Comparison of ENCODE assay signal across 13 mouse cellular contexts in the genomic region with DNA sequence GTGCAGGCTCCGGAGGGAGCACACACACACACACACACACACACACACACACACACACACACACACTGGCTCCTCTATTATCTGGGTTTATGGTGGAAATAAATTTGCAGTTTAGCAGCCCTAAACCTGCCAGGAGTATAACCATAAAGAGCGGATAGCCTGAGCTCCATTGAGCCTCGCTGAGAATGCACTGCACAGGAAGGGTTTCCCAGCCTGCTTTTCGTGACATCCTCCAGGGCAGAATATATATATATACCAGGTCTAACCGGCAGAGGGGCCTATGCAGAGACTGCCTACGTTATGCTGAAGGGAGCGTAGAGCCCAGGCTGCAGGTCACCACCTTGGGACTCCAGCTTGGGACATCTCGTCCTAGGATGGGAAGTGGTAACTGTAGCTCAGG. TPM values are rescaled to one million over a fixed set of nuclear protein-coding genes. Genes with fewer than 3 reads are reported as not detected.
DNase-seq lines count a peak whose midpoint lies in the region; ATAC-seq lines count a peak whose summit lies in the region.
"Had no signal": no experiment of that assay in that cellular context is flagged by ENCODE, and none has a peak within 500 bp of the region (broad histone marks: within the 10 kb centered on the region; RNA-seq: fewer than 3 reads in every experiment).

No protein-coding gene starts in this region.

- H3K27me3 ChIP-seq in limb, embryonic 13.5 days: peaks cover 63% of the 10 kb centered on the region
- H3K27me3 ChIP-seq in limb, embryonic 10.5 days (ENCODE audit: low read depth, poor library complexity, severe bottlenecking): peaks cover 78% of the 10 kb centered on the region
- H3K27me3 ChIP-seq in embryonic facial prominence, embryonic 14.5 days (replicated peaks; ENCODE audit: control insufficient read depth, insufficient read depth, low read length): no peaks in the 10 kb centered on the region
- H3K27me3 ChIP-seq in hindbrain, embryonic 13.5 days: 0 out of 2 replicates have a peak, but pooled peaks cover 2% of the 10 kb centered on the region
- H3K27me3 ChIP-seq in neural tube, embryonic 12.5 days (replicated peaks): no peaks in the 10 kb centered on the region

- H3K4me1 ChIP-seq in limb, embryonic 13.5 days: peaks cover 3% of the 10 kb centered on the region; the same call in 1 of the 2 replicates
- peaks cover 12% of the 10 kb centered on the region; the same call in 1 of the 2 replicates for H3K4me1 ChIP-seq in limb, embryonic 10.5 days
- no peaks in the 10 kb centered on the region for H3K4me1 ChIP-seq in embryonic facial prominence, embryonic 14.5 days (ENCODE audit: control insufficient read depth, insufficient read depth, low read length)
- peaks cover 51% of the 10 kb centered on the region for H3K4me1 ChIP-seq in hindbrain, embryonic 13.5 days (replicated peaks)
- peaks cover 38% of the 10 kb centered on the region for H3K4me1 ChIP-seq in neural tube, embryonic 12.5 days
- H3K4me1 ChIP-seq: limb, embryonic 15.5 days had no signal

- H3K4me3 ChIP-seq in limb, embryonic 13.5 days: no peak overlapping the region
- no peak overlapping the region for H3K4me3 ChIP-seq in limb, embryonic 10.5 days
- H3K4me3 ChIP-seq in embryonic facial prominence, embryonic 14.5 days (ENCODE audit: low read depth, low read length): no peak overlapping the region
- H3K4me3 ChIP-seq in hindbrain, embryonic 13.5 days: no peak overlapping the region
- H3K4me3 ChIP-seq in neural tube, embryonic 12.5 days: no peak overlapping the region
- H3K4me3 ChIP-seq: erythroblast, embryonic 14.5 days; limb, embryonic 15.5 days had no signal

- H3K27ac ChIP-seq in limb, embryonic 13.5 days: no peak overlapping the region
- H3K27ac ChIP-seq in limb, embryonic 10.5 days: no peak overlapping the region
- H3K27ac ChIP-seq in embryonic facial prominence, embryonic 14.5 days (replicated peaks; ENCODE audit: low read depth, low read length): no peak overlapping the region
- peak overlapping the region; percentile 78 for H3K27ac ChIP-seq in hindbrain, embryonic 13.5 days
- H3K27ac ChIP-seq in neural tube, embryonic 12.5 days: peak overlapping the region; percentile 13; the same call in 1 of the 2 replicates
- H3K27ac ChIP-seq: limb, embryonic 15.5 days had no signal

- H3K36me3 ChIP-seq in limb, embryonic 13.5 days: no peaks in the 10 kb centered on the region
- no peaks in the 10 kb centered on the region for H3K36me3 ChIP-seq in limb, embryonic 10.5 days
- no peaks in the 10 kb centered on the region for H3K36me3 ChIP-seq in embryonic facial prominence, embryonic 14.5 days (ENCODE audit: control insufficient read depth, insufficient read depth, low read length)
- H3K36me3 ChIP-seq in hindbrain, embryonic 13.5 days: no peaks in the 10 kb centered on the region
- H3K36me3 ChIP-seq in neural tube, embryonic 12.5 days: no peaks in the 10 kb centered on the region
- H3K36me3 ChIP-seq: limb, embryonic 15.5 days had no signal

- no peaks in the 10 kb centered on the region for H3K9me3 ChIP-seq in limb, embryonic 13.5 days
- H3K9me3 ChIP-seq in limb, embryonic 10.5 days (replicated peaks): no peaks in the 10 kb centered on the region
- H3K9me3 ChIP-seq in embryonic facial prominence, embryonic 14.5 days (ENCODE audit: control insufficient read depth, low read length): no peaks in the 10 kb centered on the region
- no peaks in the 10 kb centered on the region for H3K9me3 ChIP-seq in hindbrain, embryonic 13.5 days
- no peaks in the 10 kb centered on the region for H3K9me3 ChIP-seq in neural tube, embryonic 12.5 days
- H3K9me3 ChIP-seq: limb, embryonic 15.5 days had no signal

- WGBS in limb, embryonic 13.5 days: 44% methylated on average over 8 of the region's 8 CpGs
- WGBS in limb, embryonic 10.5 days: 56% methylated on average over 8 of the region's 8 CpGs
- 68% methylated on average over 8 of the region's 8 CpGs for WGBS in embryonic facial prominence, embryonic 14.5 days
- 61% methylated on average over 8 of the region's 8 CpGs for WGBS in hindbrain, embryonic 13.5 days
- WGBS in neural tube, embryonic 12.5 days: 33% methylated on average over 8 of the region's 8 CpGs

- no peak overlapping the region for H3K4me2 ChIP-seq in limb, embryonic 13.5 days (replicated peaks)
- no peak overlapping the region for H3K4me2 ChIP-seq in embryonic facial prominence, embryonic 14.5 days (ENCODE audit: low read depth, low read length)
- no peak overlapping the region for H3K4me2 ChIP-seq in hindbrain, embryonic 13.5 days
- no peak overlapping the region for H3K4me2 ChIP-seq in neural tube, embryonic 12.5 days (replicated peaks)
- H3K4me2 ChIP-seq: limb, embryonic 15.5 days had no signal

- DNase-seq in limb, embryonic 10.5 days (ENCODE audit: low spot score): no peak
- DNase-seq in embryonic facial prominence, embryonic 14.5 days (ENCODE audit: low spot score): no peak
- DNase-seq in adrenal gland, adult 8-10 months: no peak
- DNase-seq: cerebellum, adult 11-12 months; right cerebral cortex, postnatal 25 days had no signal

- ATAC-seq in limb, embryonic 13.5 days (ENCODE audit: low FRiP score, low read depth): 0 out of 2 replicates have a peak, but pooled peaks have one; percentile 20
- peak; percentile 45; the same call in 1 of the 2 replicates for ATAC-seq in embryonic facial prominence, embryonic 14.5 days (ENCODE audit: low read depth)
- no peak for ATAC-seq in hindbrain, embryonic 13.5 days (ENCODE audit: low FRiP score)
- ATAC-seq in neural tube, embryonic 12.5 days (ENCODE audit: low FRiP score, low read depth): peak; percentile 39; the same call in 1 of the 2 replicates
- no peak for ATAC-seq in CD4-positive, CD25-positive, alpha-beta regulatory T cell, adult 4 months
- ATAC-seq: intestine, embryonic 16.5 days; lung, postnatal 0 days had no signal

- no peak overlapping the region for H3K9ac ChIP-seq in limb, embryonic 13.5 days
- no peak overlapping the region for H3K9ac ChIP-seq in embryonic facial prominence, embryonic 14.5 days (ENCODE audit: low read depth, low read length)
- H3K9ac ChIP-seq in hindbrain, embryonic 13.5 days: peak overlapping the region; percentile 46; the same call in 1 of the 2 replicates
- H3K9ac ChIP-seq in neural tube, embryonic 12.5 days: 0 out of 2 replicates have a peak overlapping the region, but pooled peaks have one; percentile 26
- H3K9ac ChIP-seq: limb, embryonic 15.5 days had no signal

RNA-seq across cellular contexts. Expression of gene Cacna2d2, which starts 52.0 kb away (rescaled TPM):
- polyA plus RNA-seq in limb, embryonic 13.5 days (2015; fragmentation: Nextera tagmentation; extraction: Ambion mirVana): 0.56 and 0.68 TPM in 2 replicates
- 0.20 and 0.34 TPM in 2 replicates for polyA plus RNA-seq in limb, embryonic 10.5 days (2016; fragmentation: Nextera tagmentation; extraction: Ambion mirVana)
- 0.88 and 0.93 TPM in 2 replicates for polyA plus RNA-seq in embryonic facial prominence, embryonic 14.5 days (2014; fragmentation: Nextera tagmentation; extraction: Ambion mirVana)
- 7.6 and 8.3 TPM in 2 replicates for polyA plus RNA-seq in hindbrain, embryonic 13.5 days (2015; fragmentation: Nextera tagmentation; extraction: Ambion mirVana)
- polyA plus RNA-seq in neural tube, embryonic 12.5 days (2016; fragmentation: Nextera tagmentation; extraction: Ambion mirVana): 5.4 and 5.8 TPM in 2 replicates
- polyA plus RNA-seq in CD4-positive, CD25-positive, alpha-beta regulatory T cell, adult 4 months (2017; shearing (Covaris generic)): under 1 TPM; 0.52 to 0.73 TPM
- total RNA-seq in adrenal gland, adult 8-10 months (2022): 10 to 100 TPM in 2 of 4 experiments, 1 to 10 TPM in 2; 9.1 to 17.3 (median 11.7) TPM
- polyA plus RNA-seq: erythroblast, embryonic 14.5 days had no signal

Comparison
In these comparisons a context has a peak if more than half of its experiments do, and no peak if none do; other contexts are left out.
1. ATAC-seq: peak in limb, embryonic 13.5 days (single experiment), embryonic facial prominence, embryonic 14.5 days (single experiment) and neural tube, embryonic 12.5 days (single experiment); none in hindbrain, embryonic 13.5 days (single experiment) and CD4-positive, CD25-positive, alpha-beta regulatory T cell, adult 4 months (single experiment).
2. H3K27ac ChIP-seq: peak in hindbrain, embryonic 13.5 days (single experiment) and neural tube, embryonic 12.5 days (single experiment); none in limb, embryonic 13.5 days (single experiment), limb, embryonic 10.5 days (single experiment) and embryonic facial prominence, embryonic 14.5 days (single experiment).
3. H3K9ac ChIP-seq: peak in hindbrain, embryonic 13.5 days (single experiment) and neural tube, embryonic 12.5 days (single experiment); none in limb, embryonic 13.5 days (single experiment) and embryonic facial prominence, embryonic 14.5 days (single experiment).